Mouse (Mus musculus) spleen, adult 2 months (tissue): ENCODE measurements around the gene Hist1h2bb.
"Not testable (repeated sequence)": the region's sequence is repeated elsewhere in the genome, so short reads cannot be mapped to it uniquely, and the experiment has no call there.

Source experiments
- CTCF ChIP-seq: fragments of 200-500 bp; IDR thresholded peaks from 2 replicates; pipeline ENCODE4 v1.5.1; 2011; ENCODE audit warnings: mild to moderate bottlenecking, inconsistent platforms; ENCODE audit not compliant: insufficient read depth, insufficient read length, insufficient replicate concordance; ENCODE audit errors: extremely low read depth
- POLR2A ChIP-seq: fragments of 200-500 bp; IDR thresholded peaks from 2 replicates; pipeline ENCODE4 v1.6.1; 2011; ENCODE audit warnings: low read depth, low read length, inconsistent platforms

DNA sequence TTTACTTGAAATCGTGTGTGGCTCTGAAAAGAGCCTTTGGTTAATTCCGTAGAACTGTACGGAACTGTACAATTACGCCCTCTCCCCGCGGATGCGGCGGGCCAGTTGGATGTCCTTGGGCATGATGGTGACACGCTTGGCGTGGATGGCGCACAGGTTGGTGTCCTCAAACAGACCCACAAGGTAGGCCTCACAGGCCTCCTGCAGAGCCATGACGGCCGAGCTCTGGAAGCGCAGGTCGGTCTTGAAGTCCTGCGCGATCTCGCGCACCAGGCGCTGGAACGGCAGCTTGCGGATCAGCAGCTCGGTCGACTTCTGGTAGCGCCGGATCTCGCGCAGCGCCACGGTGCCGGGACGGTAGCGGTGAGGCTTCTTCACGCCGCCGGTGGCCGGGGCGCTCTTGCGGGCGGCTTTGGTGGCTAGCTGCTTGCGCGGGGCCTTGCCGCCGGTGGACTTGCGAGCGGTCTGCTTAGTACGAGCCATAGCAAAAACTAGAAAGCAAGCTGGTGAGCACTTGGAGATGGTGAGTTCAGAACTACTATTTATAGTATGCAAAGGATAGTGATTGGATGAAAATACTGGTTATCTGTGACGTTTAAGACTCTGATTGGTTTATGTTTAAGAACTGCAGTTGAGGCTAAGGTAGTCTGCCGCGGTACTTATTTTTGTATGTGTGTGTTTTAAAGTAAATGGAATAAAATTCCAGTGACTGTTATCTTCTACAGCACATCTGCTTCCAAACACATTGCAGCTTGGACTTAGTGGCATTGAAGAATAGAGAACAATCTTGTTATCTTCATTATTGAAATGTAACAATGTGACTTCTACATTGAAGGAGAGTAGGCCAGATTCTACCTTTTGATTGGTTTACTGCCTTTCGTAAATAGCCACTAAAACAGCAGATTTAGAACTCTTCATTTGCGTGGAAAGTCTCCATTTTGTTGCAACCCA is 15.6 kb downstream of the Hist1h2bb start, which contains the start of gene Hist1h3a:
- peak; percentile 66 for TF ChIP-seq POLR2A
- not testable (repeated sequence) for TF ChIP-seq CTCF
